Mouse (Mus musculus) cerebellum, adult 2 months (tissue): ENCODE results near the gene Lrp1.

Source experiments
- CTCF ChIP-seq: fragments of 200-500 bp; IDR thresholded peaks from 2 replicates; pipeline ENCODE4 v1.5.1; 2011; ENCODE audit warnings: low read depth, mild to moderate bottlenecking, control low read depth, low read length, moderate library complexity, borderline replicate concordance; ENCODE audit not compliant: insufficient read depth
- POLR2A ChIP-seq: fragments of 200-500 bp; IDR thresholded peaks from 2 replicates; pipeline ENCODE4 v1.6.1; 2011; ENCODE audit warnings: low read length, control low read depth, borderline replicate concordance; ENCODE audit not compliant: insufficient read depth

- TF ChIP-seq CTCF (no peak), POLR2A (no peak)
Observed at GRCm38 (mm10) chr10:127586209-127586608, 34.7 kb downstream of the Lrp1 start.
